8 mouse cellular contexts compared by ENCODE assay signal in the genomic region with DNA sequence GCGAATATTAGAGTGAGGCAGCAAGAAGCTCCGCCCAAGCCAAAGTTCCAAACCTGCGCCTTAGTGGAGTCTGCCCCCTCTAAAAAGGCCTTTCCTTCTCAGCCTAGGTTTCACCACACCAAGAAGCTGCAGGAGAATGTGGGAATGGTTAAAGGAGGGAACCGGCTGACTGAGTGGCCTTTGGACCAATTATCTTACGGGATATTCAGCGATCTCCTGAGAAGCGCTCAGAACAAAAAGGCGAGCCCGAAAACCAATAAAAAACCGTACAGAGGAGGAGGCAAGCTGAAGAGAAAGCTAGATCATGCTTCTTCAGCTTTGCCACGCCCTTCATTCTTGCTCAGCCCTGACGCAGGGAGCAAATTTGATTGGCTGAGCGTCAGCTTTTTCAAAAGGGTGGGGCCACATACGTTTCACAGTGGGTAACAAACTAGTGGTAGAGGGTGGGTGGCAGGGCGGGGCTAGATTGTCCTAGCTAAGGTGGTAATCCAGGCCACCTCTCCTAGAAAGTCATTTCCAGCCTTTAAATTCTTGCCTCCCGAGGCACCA. TPM values are rescaled to one million over a fixed set of nuclear protein-coding genes. Genes with fewer than 3 reads are reported as not detected.
DNase-seq lines count a peak whose midpoint lies in the region; ATAC-seq and TF ChIP-seq lines count a peak whose summit lies in the region.

Cdk16 (plus strand) TSS at position 436 of the 549 bp plus-strand sequence.

- no peaks in the 10 kb centered on the region; the same call in 1 of the 2 replicates for H3K9me3 ChIP-seq in forebrain, embryonic 13.5 days (replicated peaks)
- H3K9me3 ChIP-seq in lung, embryonic 14.5 days (ENCODE audit: low read depth, low read length), result no peaks in the 10 kb centered on the region

- peaks cover 11% of the 10 kb centered on the region for H3K36me3 ChIP-seq in forebrain, embryonic 13.5 days (ENCODE audit: poor library complexity, severe bottlenecking)
- H3K36me3 ChIP-seq in lung, embryonic 14.5 days (ENCODE audit: insufficient read depth), result peaks cover 10% of the 10 kb centered on the region; the same call in 1 of the 2 replicates
- H3K36me3 ChIP-seq in thymus, adult 2 months (ENCODE audit: control insufficient read depth, insufficient read depth, low read length), result no peaks in the 10 kb centered on the region

- H3K9ac ChIP-seq in forebrain, embryonic 13.5 days, result peak within 1 kb of the TSS; percentile 83
- H3K9ac ChIP-seq in lung, embryonic 14.5 days, result peak within 1 kb of the TSS; percentile 90

- H3K4me2 ChIP-seq in forebrain, embryonic 13.5 days, result peak within 1 kb of the TSS; percentile 71
- H3K4me2 ChIP-seq in lung, embryonic 14.5 days, result peak within 1 kb of the TSS; percentile 72

- peaks cover 17% of the 10 kb centered on the region for H3K4me1 ChIP-seq in forebrain, embryonic 13.5 days
- no peaks in the 10 kb centered on the region for H3K4me1 ChIP-seq in lung, embryonic 14.5 days (ENCODE audit: insufficient read depth)
- H3K4me1 ChIP-seq in olfactory bulb, adult 2 months (ENCODE audit: control insufficient read depth, insufficient read depth, low read length), result no peaks in the 10 kb centered on the region
- H3K4me1 ChIP-seq in thymus, adult 2 months (replicated peaks; ENCODE audit: control insufficient read depth, insufficient read depth, low read length), result peaks cover 2% of the 10 kb centered on the region; the same call in 1 of the 2 replicates

- DNase-seq in ES-CJ7 (ENCODE audit: low read depth, low spot score), result peak; percentile 94
- peak; percentile 90 to 93 for DNase-seq in heart, postnatal 10 days
- peak; percentile 78 to 92 for DNase-seq in layer of hippocampus, adult 2 months (ENCODE audit: low spot score in 2 of 2)
- peak; percentile 95 for DNase-seq in lung, embryonic 14.5 days
- DNase-seq in thymus, adult 2 months, result peak; percentile 84

- peak within 1 kb of the TSS; percentile 96 for H3K27ac ChIP-seq in forebrain, embryonic 13.5 days
- peak within 1 kb of the TSS; percentile 95 for H3K27ac ChIP-seq in layer of hippocampus, adult 2 months
- H3K27ac ChIP-seq in lung, embryonic 14.5 days (ENCODE audit: low read depth), result peak within 1 kb of the TSS; percentile 96
- peak within 1 kb of the TSS; percentile 98 for H3K27ac ChIP-seq in olfactory bulb, adult 2 months (ENCODE audit: insufficient read depth, low read depth, low read length)
- H3K27ac ChIP-seq in thymus, adult 2 months (ENCODE audit: control insufficient read depth, insufficient read depth, low read length), result peak within 1 kb of the TSS; percentile 78

- 19% methylated on average over 16 of the region's 16 CpGs for WGBS in forebrain, embryonic 13.5 days
- 8% methylated on average over 16 of the region's 16 CpGs for WGBS in lung, embryonic 14.5 days
- 16% methylated on average over 16 of the region's 16 CpGs for WGBS in olfactory bulb, adult 2 months
- WGBS in thymus, adult 2 months, result 0% methylated on average over 16 of the region's 16 CpGs

- no peak for TF ChIP-seq CTCF in layer of hippocampus, adult 2 months (conservative IDR thresholded peaks at IDR 0.05)
- no peak for TF ChIP-seq CTCF in lung, embryonic 14.5 days (IDR thresholded peaks at IDR 0.05; ENCODE audit: low read depth)
- no peak for TF ChIP-seq CTCF in olfactory bulb, adult 2 months (IDR thresholded peaks at IDR 0.05; ENCODE audit: insufficient read depth, low read depth, low read length)
- TF ChIP-seq CTCF in thymus, adult 2 months (IDR thresholded peaks at IDR 0.05; ENCODE audit: borderline replicate concordance, control insufficient read depth, extremely low read depth, insufficient read depth, low read length, poor library complexity), result no peak

- no peaks in the 10 kb centered on the region for H3K27me3 ChIP-seq in forebrain, embryonic 13.5 days
- H3K27me3 ChIP-seq in lung, embryonic 14.5 days (ENCODE audit: insufficient read depth, low read length), result no peaks in the 10 kb centered on the region
- H3K27me3 ChIP-seq in thymus, adult 2 months (ENCODE audit: control insufficient read depth, insufficient read depth, low read length), result no peaks in the 10 kb centered on the region

- TF ChIP-seq POLR2A in olfactory bulb, adult 2 months (IDR thresholded peaks at IDR 0.05; ENCODE audit: insufficient read depth, low read depth, low read length), result no peak
- no peak for TF ChIP-seq POLR2A in thymus, adult 2 months (IDR thresholded peaks at IDR 0.05; ENCODE audit: control insufficient read depth, extremely low read depth, insufficient read depth, low read length, poor library complexity)

- intact Hi-C loops in heart, postnatal 10 days (cut with DNase I), result loop anchor here (1.0 to 10.0 kb wide), 3 partner anchors 17 to 167 kb away; no protein-coding TSS in a partner anchor

- H3K4me3 ChIP-seq in forebrain, embryonic 13.5 days, result peak within 1 kb of the TSS; percentile 62
- peak within 1 kb of the TSS; percentile 71 for H3K4me3 ChIP-seq in layer of hippocampus, adult 2 months
- H3K4me3 ChIP-seq in lung, embryonic 14.5 days (ENCODE audit: low read depth, low read length), result peak within 1 kb of the TSS; percentile 65
- peak within 1 kb of the TSS; percentile 59 for H3K4me3 ChIP-seq in olfactory bulb, adult 2 months (ENCODE audit: insufficient read depth, low read depth, low read length)
- peak within 1 kb of the TSS; percentile 61 for H3K4me3 ChIP-seq in thymus, adult 2 months (ENCODE audit: control insufficient read depth, insufficient read depth, low read length)

- peak; percentile 87 for ATAC-seq in cerebellum, adult (ENCODE audit: insufficient number of reproducible peaks, low FRiP score, low TSS enrichment)
- peak; percentile 94 for ATAC-seq in forebrain, embryonic 13.5 days
- peak; percentile 92 for ATAC-seq in lung, embryonic 14.5 days (ENCODE audit: insufficient read depth)

RNA-seq across cellular contexts. Expression of gene Cdk16, which starts in this region (rescaled TPM):
- polyA plus RNA-seq in forebrain, embryonic 13.5 days (2015; fragmentation: Nextera tagmentation; extraction: Ambion mirVana), result 101 and 106 TPM in 2 replicates
- total RNA-seq in heart, postnatal 10 days (2021), result 100 to 1,000 TPM; 169 to 183 TPM
- total RNA-seq in layer of hippocampus, adult 2 months (2021), result 100 to 1,000 TPM; 195 to 200 TPM
- polyA plus RNA-seq in lung, embryonic 14.5 days (2014; fragmentation: Nextera tagmentation; extraction: Ambion mirVana), result 92.8 and 96.6 TPM in 2 replicates
- polyA plus RNA-seq in olfactory bulb, adult 2 months (2012; ENCODE audit: insufficient read depth, insufficient read length, low replicate concordance, missing spikeins), result 144 and 846 TPM in 2 replicates
- polyA plus RNA-seq in thymus, adult 2 months (2012; rRNA removed), result 200 and 211 TPM in 2 replicates

Comparison
In these comparisons a context has a peak if more than half of its experiments do, and no peak if none do; other contexts are left out.
1. Peak in every context shown above with its lines: DNase-seq, ATAC-seq, H3K4me3 ChIP-seq and H3K27ac ChIP-seq.